ENCODE assay signal across 27 mouse cellular contexts in the genomic region with DNA sequence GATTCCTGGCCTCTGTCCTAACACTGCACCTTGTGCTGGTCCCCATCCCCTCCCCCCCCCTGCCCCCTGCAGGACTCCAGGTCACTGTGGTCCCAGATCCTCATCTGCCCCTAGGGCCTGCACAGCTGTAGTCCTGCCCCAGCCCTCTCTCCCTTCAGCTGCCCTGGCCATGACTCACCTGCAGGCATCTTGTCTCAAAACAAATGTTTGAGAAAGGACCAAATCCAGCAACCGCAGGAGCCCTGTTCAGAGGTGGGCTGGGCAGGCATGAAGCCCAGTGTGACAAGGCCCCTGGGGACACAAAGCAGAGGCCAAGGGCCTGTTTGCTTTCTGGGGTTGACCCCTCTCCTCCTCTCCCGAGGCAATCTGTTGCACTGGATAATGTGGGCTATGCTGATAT. TPM values are rescaled to one million over a fixed set of nuclear protein-coding genes. Genes with fewer than 3 reads are reported as not detected.
DNase-seq lines count a peak whose midpoint lies in the region; ATAC-seq and TF ChIP-seq lines count a peak whose summit lies in the region.
"Had no signal": no experiment of that assay in that cellular context is flagged by ENCODE, and none has a peak within 500 bp of the region (broad histone marks: within the 10 kb centered on the region; RNA-seq: fewer than 3 reads in every experiment).

No protein-coding gene starts in this region.

- H3K27me3 ChIP-seq in myocyte (ENCODE audit: control insufficient read depth, insufficient read depth, insufficient read length): no peaks in the 10 kb centered on the region
- no peaks in the 10 kb centered on the region for H3K27me3 ChIP-seq in lung, postnatal 0 days (replicated peaks; ENCODE audit: insufficient read depth, low read length)
- H3K27me3 ChIP-seq: lung, embryonic 15.5 days; midbrain, embryonic 12.5 days had no signal

- H3K9ac ChIP-seq in lung, postnatal 0 days (replicated peaks; ENCODE audit: low read depth): no peak overlapping the region
- H3K9ac ChIP-seq: forebrain, embryonic 13.5 days; heart, embryonic 15.5 days; liver, embryonic 15.5 days; lung, embryonic 15.5 days; midbrain, embryonic 12.5 days had no signal

- H3K79me2 ChIP-seq in myocyte (ENCODE audit: control insufficient read depth, insufficient read depth): no peaks in the 10 kb centered on the region

- WGBS in lung, postnatal 0 days: 40% methylated on average over 2 of the region's 2 CpGs

- H3K4me2 ChIP-seq in myocyte (ENCODE audit: low read depth): no peak overlapping the region
- no peak overlapping the region for H3K4me2 ChIP-seq in lung, postnatal 0 days (replicated peaks; ENCODE audit: low read depth, low read length)
- H3K4me2 ChIP-seq: forebrain, embryonic 13.5 days; heart, embryonic 15.5 days; liver, embryonic 15.5 days; lung, embryonic 15.5 days; midbrain, embryonic 12.5 days had no signal

- no peak for ATAC-seq in lung, postnatal 0 days
- ATAC-seq: forebrain, embryonic 13.5 days; intestine, postnatal 0 days had no signal

- H3K27ac ChIP-seq in lung, postnatal 0 days (ENCODE audit: low read length): no peak overlapping the region
- H3K27ac ChIP-seq: forebrain, embryonic 13.5 days; heart, embryonic 10.5 days; heart, embryonic 15.5 days; liver, embryonic 15.5 days; lung, embryonic 15.5 days; midbrain, embryonic 12.5 days had no signal

- TF ChIP-seq EP300 in lung, postnatal 0 days (IDR thresholded peaks at IDR 0.05): no peak

- H3K9me3 ChIP-seq in lung, postnatal 0 days (ENCODE audit: low read length): no peaks in the 10 kb centered on the region
- H3K9me3 ChIP-seq: forebrain, embryonic 13.5 days; heart, embryonic 10.5 days; heart, embryonic 15.5 days; liver, embryonic 15.5 days; lung, embryonic 15.5 days; midbrain, embryonic 12.5 days had no signal

- DNase-seq in cerebellum, adult 11-12 months: peak; percentile 53
- no peak for DNase-seq in cerebellum, adult 11 months
- DNase-seq in 3134 (ENCODE audit: extremely low read depth, insufficient read length, low spot score) (peak; percentile 92), MN1 (ENCODE audit: low spot score) (peak; percentile 69)
- no peak for DNase-seq in urinary bladder, postnatal 14 days (ENCODE audit: low spot score)
- DNase-seq in right cerebral cortex, postnatal 36 days (ENCODE audit: low spot score in 2 of 2): no peak
- DNase-seq in lung, postnatal 0 days (ENCODE audit: low spot score): no peak
- DNase-seq: cerebellum, adult 9-11 months; gastrocnemius, postnatal 25 days; heart, adult 11 months; kidney, adult 9 months; kidney, postnatal 10 days; layer of hippocampus, adult 9-11 months; lung, postnatal 36 days; right cerebral cortex, adult 18-20 months; right cerebral cortex, postnatal 4 days; thymus, postnatal 14 days had no signal

- H3K36me3 ChIP-seq in myocyte (ENCODE audit: control insufficient read depth, insufficient read depth): no peaks in the 10 kb centered on the region
- H3K36me3 ChIP-seq in lung, postnatal 0 days (ENCODE audit: insufficient read depth, low read length): no peaks in the 10 kb centered on the region
- H3K36me3 ChIP-seq: heart, embryonic 10.5 days; heart, embryonic 15.5 days; liver, embryonic 15.5 days; lung, embryonic 15.5 days; midbrain, embryonic 12.5 days had no signal

- no peak for TF ChIP-seq CTCF in lung, postnatal 0 days (IDR thresholded peaks at IDR 0.05)

- H3ac ChIP-seq in myocyte (ENCODE audit: control insufficient read depth, insufficient read length): no peak overlapping the region

- 0 out of 2 replicates have a peak, but pooled peaks cover 3% of the 10 kb centered on the region for H3K4me1 ChIP-seq in lung, postnatal 0 days (ENCODE audit: insufficient read depth, low read depth, low read length)

- TF ChIP-seq POLR2A in myocyte (IDR thresholded peaks at IDR 0.05; ENCODE audit: insufficient read length, low read depth): no peak

- no peak overlapping the region for H3K4me3 ChIP-seq in myocyte
- no peak overlapping the region for H3K4me3 ChIP-seq in lung, postnatal 0 days (ENCODE audit: low read depth, low read length)
- H3K4me3 ChIP-seq: erythroblast, embryonic 14.5 days; forebrain, embryonic 13.5 days; heart, embryonic 10.5 days; heart, embryonic 15.5 days; liver, embryonic 15.5 days; lung, embryonic 15.5 days; midbrain, embryonic 12.5 days had no signal

TF ChIP-seq in myocyte, 11 proteins besides CTCF, POLR2A, EP300 and RAD21:
- TF ChIP-seq TCF12 (IDR thresholded peaks at IDR 0.05; ENCODE audit: insufficient read depth, poor library complexity, severe bottlenecking) (peak; percentile 15), USF1 (IDR thresholded peaks at IDR 0.05; ENCODE audit: low read depth) (no peak), MYOD1 (IDR thresholded peaks at IDR 0.05; ENCODE audit: control insufficient read depth in 1 of 3, insufficient read length in 2 of 3, low read depth in 2 of 3) (peak; percentile 18 to 78 (median 61)), SRF (IDR thresholded peaks at IDR 0.05; ENCODE audit: control insufficient read depth, insufficient read length, low read depth) (no peak), CEBPB (IDR thresholded peaks at IDR 0.05; ENCODE audit: insufficient read depth, poor library complexity, severe bottlenecking) (no peak), MYOG (IDR thresholded peaks at IDR 0.05; ENCODE audit: control insufficient read depth in 1 of 3, insufficient read depth in 1 of 3, insufficient read length in 2 of 3, low read depth in 2 of 3) (peak; percentile 58 to 92 (median 83)), MAX (IDR thresholded peaks at IDR 0.05; ENCODE audit: low read depth) (no peak), E2F4 (IDR thresholded peaks at IDR 0.05; ENCODE audit: insufficient read depth) (no peak), TCF3 (IDR thresholded peaks at IDR 0.05; ENCODE audit: insufficient read length, low read depth) (no peak), REST (IDR thresholded peaks at IDR 0.05; ENCODE audit: insufficient read depth, insufficient read length) (no peak), POLR2AphosphoS2 (IDR thresholded peaks at IDR 0.05; ENCODE audit: insufficient read length, low read depth) (no peak)

RNA-seq across cellular contexts. Expression of gene Ccdc124, which starts 4.4 kb away (rescaled TPM):
- polyA plus RNA-seq in myocyte (2012; fragmentation: generic; extraction: Trizol): 141 TPM
- polyA plus RNA-seq in lung, postnatal 0 days (2015; fragmentation: Nextera tagmentation; extraction: Ambion mirVana): 63.7 and 68.5 TPM in 2 replicates

RNA-seq across cellular contexts. Expression of gene Slc5a5, which starts 14.4 kb away (rescaled TPM):
- 3.0 TPM for polyA plus RNA-seq in myocyte (2012; fragmentation: generic; extraction: Trizol)
- polyA plus RNA-seq in lung, postnatal 0 days (2015; fragmentation: Nextera tagmentation; extraction: Ambion mirVana): 0.12 and 0.13 TPM in 2 replicates
- polyA plus RNA-seq: liver, adult 2 months; liver, embryonic 15.5 days had no signal

RNA-seq across cellular contexts. Expression of gene Kcnn1, which starts 15.1 kb away (rescaled TPM):
- 11.9 TPM for polyA plus RNA-seq in myocyte (2012; fragmentation: generic; extraction: Trizol)
- 0.24 and 0.25 TPM in 2 replicates for polyA plus RNA-seq in lung, postnatal 0 days (2015; fragmentation: Nextera tagmentation; extraction: Ambion mirVana)

RNA-seq across cellular contexts. Expression of gene Rpl18a, which starts 19.0 kb away (rescaled TPM):
- 5,695 TPM for polyA plus RNA-seq in myocyte (2012; fragmentation: generic; extraction: Trizol)
- 3,759 and 4,424 TPM in 2 replicates for polyA plus RNA-seq in lung, postnatal 0 days (2015; fragmentation: Nextera tagmentation; extraction: Ambion mirVana)

RNA-seq across cellular contexts. Expression of gene Map1s, which starts 27.6 kb away (rescaled TPM):
- polyA plus RNA-seq in myocyte (2012; fragmentation: generic; extraction: Trizol): 62.0 TPM
- 22.7 and 25.5 TPM in 2 replicates for polyA plus RNA-seq in lung, postnatal 0 days (2015; fragmentation: Nextera tagmentation; extraction: Ambion mirVana)

Comparison
In these comparisons a context has a peak if more than half of its experiments do, and no peak if none do; other contexts are left out.
1. DNase-seq: peak in cerebellum, adult 11-12 months (single experiment), 3134 (single experiment) and MN1 (single experiment); none in cerebellum, adult 11 months (single experiment), urinary bladder, postnatal 14 days (single experiment), right cerebral cortex, postnatal 36 days (0 of 2) and lung, postnatal 0 days (single experiment).
2. RNA of gene Kcnn1, which starts 15.1 kb away (polyA plus RNA-seq): 11.9 TPM in myocyte (single experiment); 0.24 to 0.25 TPM in lung, postnatal 0 days; every median in the first group is over 10 times any median in the second.